Mouse (Mus musculus) small intestine, adult 2 months (tissue): ENCODE data around the gene Tenm3.

Experiments used
- CTCF ChIP-seq: fragments of 200-500 bp; IDR thresholded peaks from 2 replicates; pipeline ENCODE4 v1.5.1; 2012; ENCODE audit warnings: low read depth, mild to moderate bottlenecking, control low read depth, inconsistent platforms, low read length, moderate library complexity, mixed read lengths; ENCODE audit not compliant: insufficient replicate concordance, insufficient read length; ENCODE audit errors: extremely low read depth
- POLR2A ChIP-seq: fragments of 200-500 bp; IDR thresholded peaks from 2 replicates; pipeline ENCODE4 v1.6.1; 2012; ENCODE audit warnings: low read depth, mild to moderate bottlenecking, control low read depth, inconsistent platforms, low read length, moderate library complexity

DNA sequence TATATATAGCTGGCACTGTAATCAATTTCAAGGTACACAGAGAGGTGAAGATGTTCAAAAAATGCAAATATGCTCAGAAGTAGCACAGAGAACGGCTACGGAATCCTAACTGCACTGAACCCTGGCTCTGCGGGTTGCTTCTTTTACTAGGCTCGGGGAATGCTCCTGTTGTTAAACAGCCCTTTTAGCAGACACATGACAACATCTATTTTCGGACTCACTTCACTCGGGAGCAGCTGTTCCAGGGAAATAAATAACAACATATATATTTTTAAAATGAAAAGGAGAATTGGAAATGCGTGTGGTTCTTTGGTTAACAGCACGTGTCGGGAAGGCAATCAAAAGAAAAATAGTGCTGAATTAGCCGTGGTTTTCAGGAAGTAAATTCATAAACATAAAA, 457.9 kb downstream of the Tenm3 start:
- no peak for TF ChIP-seq POLR2A
- no peak for TF ChIP-seq CTCF
